Mouse (Mus musculus): Measurements from ENCODE around the gene Alg14. TPM values are rescaled to one million over a fixed set of nuclear protein-coding genes. Genes with fewer than 3 reads are reported as not detected.

Gene Alg14
- total and polyA plus RNA-seq, 3 experiments = 3.2 to 20.1 TPM; not detected in 1

DNA sequence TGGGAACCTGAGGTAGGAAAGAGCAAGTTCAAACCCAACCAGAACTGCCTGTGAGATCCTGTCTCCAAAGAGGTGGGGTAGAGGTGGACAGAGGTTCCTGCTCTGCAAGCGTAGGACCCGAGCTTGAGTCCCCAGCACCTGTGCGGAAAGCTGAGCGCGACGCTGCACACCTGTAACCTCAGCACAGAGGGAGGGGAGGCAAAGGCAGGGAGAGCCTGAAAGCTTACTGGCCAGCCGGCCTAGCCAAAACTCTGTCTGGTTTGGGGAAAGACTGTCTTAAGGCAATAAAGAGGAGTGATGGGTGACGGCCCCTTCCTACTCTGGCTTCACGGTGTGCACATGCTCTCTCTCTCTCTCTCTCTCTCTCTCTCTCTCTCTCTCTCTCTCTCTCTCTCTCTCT is 21.4 kb downstream of the Alg14 start:
- no peaks in the 10 kb centered on the region for H3K36me3 ChIP-seq (ENCODE audit: control insufficient read depth in 1 of 2, insufficient read depth in 2 of 2, low read length in 2 of 2)
- H3K9ac ChIP-seq (ENCODE audit: control insufficient read depth, low read depth, low read length, poor library complexity, severe bottlenecking) = no peak overlapping the region
- DNase-seq (ENCODE audit: low read depth, low spot score) = no peak
- H3K9me3 ChIP-seq (replicated peaks; ENCODE audit: insufficient read depth, low read length) = no peaks in the 10 kb centered on the region
- H3K27ac ChIP-seq (ENCODE audit: control insufficient read depth, low read depth, low read length) = no peak overlapping the region
- H3K4me1 ChIP-seq (ENCODE audit: control insufficient read depth in 1 of 2, insufficient read depth in 2 of 2, low read length in 2 of 2) = no peaks in the 10 kb centered on the region; a peak in 1 of 4 replicates
- TF ChIP-seq MAZ (IDR thresholded peaks at IDR 0.05; ENCODE audit: low read depth, low read length) (no peak), UBTF (IDR thresholded peaks at IDR 0.05; ENCODE audit: borderline replicate concordance, insufficient read depth, low read depth, low read length) (no peak), RAD21 (IDR thresholded peaks at IDR 0.05; ENCODE audit: low read depth, low read length) (no peak), HCFC1 (IDR thresholded peaks at IDR 0.05; ENCODE audit: low read depth, low read length) (no peak), BHLHE40 (IDR thresholded peaks at IDR 0.05; ENCODE audit: borderline replicate concordance, low read depth, low read length) (no peak), POLR2AphosphoS5 (IDR thresholded peaks at IDR 0.05; ENCODE audit: borderline replicate concordance, low read depth, low read length) (no peak), ZC3H11A (IDR thresholded peaks at IDR 0.05; ENCODE audit: low read depth, low read length) (no peak), MYB (IDR thresholded peaks at IDR 0.05; ENCODE audit: low read depth, low read length) (no peak), GABPA (IDR thresholded peaks at IDR 0.05; ENCODE audit: low read depth, low read length) (no peak), CHD1 (IDR thresholded peaks at IDR 0.05; ENCODE audit: low read depth, low read length) (no peak), KAT2A (conservative IDR thresholded peaks at IDR 0.05; ENCODE audit: low read depth, low read length) (no peak), POLR2AphosphoS2 (IDR thresholded peaks at IDR 0.05; ENCODE audit: low read length) (no peak), USF1 (IDR thresholded peaks at IDR 0.05; ENCODE audit: low read depth, low read length) (no peak), MEF2A (IDR thresholded peaks at IDR 0.05; ENCODE audit: extremely low read depth, insufficient replicate concordance, low read depth, low read length, poor library complexity, severe bottlenecking) (no peak), SMC3 (IDR thresholded peaks at IDR 0.05; ENCODE audit: low read depth, low read length) (no peak), ZKSCAN1 (IDR thresholded peaks at IDR 0.05; ENCODE audit: low read depth, low read length) (no peak), ELF1 (IDR thresholded peaks at IDR 0.05; ENCODE audit: low read depth, low read length) (no peak), MYC (IDR thresholded peaks at IDR 0.05; ENCODE audit: low read depth, low read length) (no peak), ZNF384 (IDR thresholded peaks at IDR 0.05; ENCODE audit: low read depth, low read length) (no peak), TAL1 (IDR thresholded peaks at IDR 0.05; ENCODE audit: low read length) (no peak)
- no peaks in the 10 kb centered on the region for H3K27me3 ChIP-seq (ENCODE audit: control insufficient read depth in 1 of 2, insufficient read depth in 2 of 2, low read length in 2 of 2)
- no peak overlapping the region for H3K4me3 ChIP-seq (ENCODE audit: control insufficient read depth in 1 of 2, insufficient read depth in 1 of 2, low read depth in 2 of 2, low read length in 2 of 2)
- no peaks in the 10 kb centered on the region for H3K79me2 ChIP-seq (ENCODE audit: control insufficient read depth, insufficient read depth, low read length, poor library complexity)

DNA sequence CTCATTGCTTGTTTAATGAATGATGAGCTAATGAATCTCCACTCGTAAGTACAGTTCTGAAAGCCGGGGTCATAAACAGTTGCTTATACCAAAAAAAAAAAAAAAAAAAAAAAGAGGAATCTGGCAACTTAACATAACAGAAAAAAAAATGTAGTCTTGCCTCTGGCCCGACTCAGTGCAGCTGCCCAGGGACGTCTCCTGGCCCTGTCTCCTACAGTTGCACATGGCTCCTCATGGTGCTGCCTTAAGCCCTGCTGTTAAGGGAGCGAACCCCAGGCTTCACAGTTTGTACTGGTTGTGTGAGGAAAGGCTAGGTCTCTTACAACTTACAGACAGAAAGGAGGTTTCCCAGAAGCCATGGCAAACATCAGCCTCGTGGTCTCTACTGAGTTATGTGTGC is 22.6 kb downstream of the Alg14 start:
- H3K4me3 ChIP-seq (ENCODE audit: control insufficient read depth in 1 of 2, insufficient read depth in 1 of 2, low read depth in 2 of 2, low read length in 2 of 2) = no peak overlapping the region
- H3K9me3 ChIP-seq (replicated peaks; ENCODE audit: insufficient read depth, low read length) = no peaks in the 10 kb centered on the region
- H3K36me3 ChIP-seq (ENCODE audit: control insufficient read depth in 1 of 2, insufficient read depth in 2 of 2, low read length in 2 of 2) = no peaks in the 10 kb centered on the region
- no peak for DNase-seq (ENCODE audit: low read depth, low spot score)
- H3K27ac ChIP-seq (ENCODE audit: control insufficient read depth, low read depth, low read length) = no peak overlapping the region
- no peak overlapping the region for H3K9ac ChIP-seq (ENCODE audit: control insufficient read depth, low read depth, low read length, poor library complexity, severe bottlenecking)
- TF ChIP-seq POLR2AphosphoS2 (IDR thresholded peaks at IDR 0.05; ENCODE audit: low read length) = no peak
- no peak for TF ChIP-seq JUND (IDR thresholded peaks at IDR 0.05; ENCODE audit: low read depth, low read length)
- no peak for TF ChIP-seq MAFK (IDR thresholded peaks at IDR 0.05; ENCODE audit: borderline replicate concordance, low read depth, low read length)
- TF ChIP-seq BHLHE40 (IDR thresholded peaks at IDR 0.05; ENCODE audit: borderline replicate concordance, low read depth, low read length) = no peak
- TF ChIP-seq SMC3 (IDR thresholded peaks at IDR 0.05; ENCODE audit: low read depth, low read length) = no peak
- TF ChIP-seq CHD2 (IDR thresholded peaks at IDR 0.05; ENCODE audit: low read length) = no peak
- TF ChIP-seq MAZ (IDR thresholded peaks at IDR 0.05; ENCODE audit: low read depth, low read length) = no peak
- no peak for TF ChIP-seq MAX (IDR thresholded peaks at IDR 0.05; ENCODE audit: low read length)
- no peak for TF ChIP-seq POLR2AphosphoS5 (IDR thresholded peaks at IDR 0.05; ENCODE audit: borderline replicate concordance, low read depth, low read length)
- TF ChIP-seq CTCF (IDR thresholded peaks at IDR 0.05 in 2 of 3, conservative IDR thresholded peaks at IDR 0.05 in 1 of 3; ENCODE audit: control insufficient read depth in 1 of 3, insufficient read depth in 1 of 3, low read depth in 2 of 3, low read length in 3 of 3, poor library complexity in 1 of 3, severe bottlenecking in 1 of 3) = no peak
- no peak for TF ChIP-seq NELFE (IDR thresholded peaks at IDR 0.05; ENCODE audit: low read depth, low read length)
- no peak for TF ChIP-seq HCFC1 (IDR thresholded peaks at IDR 0.05; ENCODE audit: low read depth, low read length)
- TF ChIP-seq TAL1 (IDR thresholded peaks at IDR 0.05; ENCODE audit: low read length) = no peak
- TF ChIP-seq GABPA (IDR thresholded peaks at IDR 0.05; ENCODE audit: low read depth, low read length) = no peak
- TF ChIP-seq MEF2A (IDR thresholded peaks at IDR 0.05; ENCODE audit: extremely low read depth, insufficient replicate concordance, low read depth, low read length, poor library complexity, severe bottlenecking) = no peak
- no peak for TF ChIP-seq E2F4 (IDR thresholded peaks at IDR 0.05; ENCODE audit: borderline replicate concordance, low read depth, low read length)
- no peaks in the 10 kb centered on the region for H3K27me3 ChIP-seq (ENCODE audit: control insufficient read depth in 1 of 2, insufficient read depth in 2 of 2, low read length in 2 of 2)
- no peaks in the 10 kb centered on the region; a peak in 1 of 4 replicates for H3K4me1 ChIP-seq (ENCODE audit: control insufficient read depth in 1 of 2, insufficient read depth in 2 of 2, low read length in 2 of 2)
- no peaks in the 10 kb centered on the region for H3K79me2 ChIP-seq (ENCODE audit: control insufficient read depth, insufficient read depth, low read length, poor library complexity)
